Mouse (Mus musculus) heart, embryonic 15.5 days (tissue): ENCODE data around the gene Gosr1. TPM values are rescaled to one million over a fixed set of nuclear protein-coding genes. Genes with fewer than 3 reads are reported as not detected.

ENCODE experiments used
- ATAC-seq: fragments of 200-750 bp; cut with Nextera tagmentation; replicated peaks from 2 replicates; pipeline ENCODE4 v1.8.0; 2017; ENCODE audit warnings: low read depth, moderate TSS enrichment; ENCODE audit not compliant: insufficient number of reproducible peaks, insufficient read depth, low FRiP score
- H3K27ac ChIP-seq: fragments of 300-500 bp; sonication (generic); 2 replicates; pipeline ENCODE4 v1.5.1; 2015; ENCODE audit warnings: mild to moderate bottlenecking, inconsistent platforms
- H3K27me3 ChIP-seq: fragments of 300-500 bp; sonication (generic); 2 replicates; pipeline ENCODE4 v1.6.1; 2015; ENCODE audit warnings: inconsistent platforms
- H3K36me3 ChIP-seq: fragments of 300-500 bp; sonication (generic); 2 replicates; pipeline ENCODE4 v1.6.1; 2015; ENCODE audit warnings: mild to moderate bottlenecking, inconsistent platforms
- H3K4me1 ChIP-seq: fragments of 300-500 bp; sonication (generic); replicated peaks from 2 replicates; pipeline ENCODE4 v1.6.1; 2015; ENCODE audit warnings: inconsistent platforms
- H3K4me2 ChIP-seq: fragments of 300-500 bp; sonication (generic); 2 replicates; pipeline ENCODE4 v1.6.1; 2015; ENCODE audit warnings: inconsistent platforms, mild to moderate bottlenecking, moderate library complexity
- H3K4me3 ChIP-seq: fragments of 300-500 bp; sonication (generic); 2 replicates; pipeline ENCODE4 v1.5.1; 2015; ENCODE audit warnings: mild to moderate bottlenecking, inconsistent platforms
- H3K9ac ChIP-seq: fragments of 300-500 bp; sonication (generic); 2 replicates; pipeline ENCODE4 v1.6.1; 2015; ENCODE audit warnings: mild to moderate bottlenecking, inconsistent platforms
- H3K9me3 ChIP-seq: fragments of 300-500 bp; sonication (generic); replicated peaks from 2 replicates; pipeline ENCODE4 v1.6.1; 2016; ENCODE audit warnings: inconsistent platforms
- WGBS: fragments of 180-500 bp; shearing (Covaris S2); methylation state at CpG from one replicate; pipeline ENCODE4 v1.1.7; 2015; ENCODE audit warnings: mixed read lengths; 5-methylcytosine and 5-hydroxymethylcytosine counted together
- polyA plus RNA-seq: library from polyadenylated mRNA; unstranded; fragments of >200 nt; fragmentation: Nextera tagmentation; extraction: Ambion mirVana; gene quantifications from 2 replicates; pipeline ENCODE4 v1.2.1, GENCODE M21; 2015

The Gosr1 gene
- polyA plus RNA-seq, 1 experiment from 2014 or later = 14.9 TPM

DNA sequence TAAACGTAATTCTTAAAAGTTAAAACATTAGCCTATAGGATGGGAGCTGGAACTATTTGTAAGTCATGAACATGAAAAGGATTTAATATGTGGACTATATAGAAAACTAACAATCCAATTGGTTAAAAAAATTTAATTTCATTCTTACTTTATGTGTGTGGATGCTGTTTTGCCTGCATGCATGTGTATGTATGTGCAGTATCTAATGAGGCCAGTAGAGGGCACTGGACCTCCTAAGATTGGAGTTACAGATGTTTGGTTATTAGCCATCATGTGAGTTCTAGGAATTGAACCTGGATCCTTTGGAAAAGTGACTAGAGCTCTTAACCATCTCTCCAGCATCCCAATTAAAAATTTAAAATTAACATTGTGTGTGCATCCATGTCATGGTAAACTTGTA, 25.9 kb upstream of the Gosr1 start:
- no peaks in the 10 kb centered on the region for H3K27me3 ChIP-seq
- no peak overlapping the region for H3K4me2 ChIP-seq
- ATAC-seq = no peak
- 97% methylated on average over 1 of the region's 1 CpGs for WGBS
- H3K4me3 ChIP-seq = no peak overlapping the region
- no peak overlapping the region for H3K9ac ChIP-seq
- H3K4me1 ChIP-seq = no peaks in the 10 kb centered on the region
- H3K27ac ChIP-seq = no peak overlapping the region
- peaks cover 61% of the 10 kb centered on the region for H3K36me3 ChIP-seq
- no peaks in the 10 kb centered on the region for H3K9me3 ChIP-seq

DNA sequence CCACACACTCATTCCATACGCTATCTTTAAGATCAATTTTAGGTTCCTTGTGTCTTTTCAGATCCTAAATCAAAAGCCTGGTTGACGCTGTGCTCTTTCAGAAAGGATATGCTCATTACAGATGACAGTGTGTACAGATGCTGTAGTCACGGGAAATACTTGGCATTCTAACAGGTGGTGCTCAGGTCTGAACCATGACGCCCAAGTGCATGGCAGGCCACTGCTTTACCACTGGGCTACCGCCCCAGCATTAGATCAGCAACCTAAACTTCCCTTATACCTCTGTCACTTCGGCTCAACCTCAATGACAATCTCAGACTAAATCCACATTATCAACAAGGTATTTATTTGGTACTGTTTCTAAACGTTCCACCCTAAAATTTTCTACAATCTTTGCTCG, 12.2 kb upstream of the Gosr1 start:
- WGBS = 80% methylated on average over 8 of the region's 8 CpGs
- Histone ChIP-seq H3K4me2 (no peak overlapping the region), H3K4me1 (peaks cover 13% of the 10 kb centered on the region), H3K27me3 (no peaks in the 10 kb centered on the region), H3K36me3 (peaks cover 6% of the 10 kb centered on the region; the same call in 1 of the 2 replicates), H3K27ac (no peak overlapping the region), H3K9ac (no peak overlapping the region), H3K4me3 (no peak overlapping the region), H3K9me3 (no peaks in the 10 kb centered on the region)
- ATAC-seq = no peak

DNA sequence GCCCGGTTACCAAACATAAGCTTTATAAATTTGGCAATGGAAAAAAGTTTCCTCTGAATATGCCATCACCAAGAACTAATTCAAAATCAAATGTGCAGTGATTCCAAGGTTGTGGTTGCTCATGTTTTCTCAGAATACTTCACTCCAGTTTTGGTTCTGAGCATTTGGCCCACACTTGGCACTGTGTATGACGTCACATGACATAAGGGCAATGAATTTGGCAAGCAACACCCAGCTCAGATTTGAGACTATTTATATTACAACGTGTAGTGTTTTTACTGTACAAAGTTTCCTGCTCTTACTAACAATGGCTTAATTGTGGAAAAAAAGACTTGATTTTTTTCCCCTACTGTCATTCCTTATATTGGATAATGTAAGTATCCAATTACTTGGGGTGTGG, 10.4 kb upstream of the Gosr1 start:
- no peak for ATAC-seq
- WGBS = 31% methylated on average over 3 of the region's 3 CpGs
- H3K36me3 ChIP-seq = no peaks in the 10 kb centered on the region
- no peaks in the 10 kb centered on the region for H3K9me3 ChIP-seq
- no peak overlapping the region for H3K4me2 ChIP-seq
- H3K27me3 ChIP-seq = no peaks in the 10 kb centered on the region
- H3K4me3 ChIP-seq = no peak overlapping the region
- peaks cover 13% of the 10 kb centered on the region for H3K4me1 ChIP-seq
- no peak overlapping the region for H3K9ac ChIP-seq
- H3K27ac ChIP-seq = no peak overlapping the region

DNA sequence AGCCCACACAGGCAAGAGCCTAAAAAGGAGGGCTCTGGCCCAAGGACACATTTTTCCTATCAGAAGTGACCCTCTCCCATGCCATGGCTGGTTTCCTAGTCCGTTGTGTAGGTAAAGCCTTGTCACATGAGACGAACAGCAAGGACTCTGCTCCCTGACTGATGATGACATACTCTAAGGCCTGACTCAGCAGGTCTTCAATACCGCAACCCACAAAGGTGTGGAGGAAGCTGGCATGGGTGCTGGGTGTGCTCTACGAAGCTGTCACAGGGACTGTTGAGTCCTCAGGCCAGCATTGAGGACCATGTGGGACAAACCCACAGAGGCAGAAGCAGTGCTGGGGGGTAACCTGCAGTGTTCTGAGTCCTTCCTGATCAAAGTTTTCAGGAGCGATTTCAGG, 7.2 kb upstream of the Gosr1 start:
- no peak overlapping the region for H3K4me2 ChIP-seq
- ATAC-seq = no peak
- H3K4me3 ChIP-seq = no peak overlapping the region
- no peaks in the 10 kb centered on the region for H3K9me3 ChIP-seq
- H3K36me3 ChIP-seq = no peaks in the 10 kb centered on the region
- no peak overlapping the region for H3K9ac ChIP-seq
- peaks cover 4% of the 10 kb centered on the region; the same call in 1 of the 2 replicates for H3K27me3 ChIP-seq
- peaks cover 13% of the 10 kb centered on the region for H3K4me1 ChIP-seq
- no peak overlapping the region for H3K27ac ChIP-seq
- 81% methylated on average over 5 of the region's 5 CpGs for WGBS

GRCm38 (mm10) chr11:76763741-76764122, 353 bp upstream of the Gosr1 start:
- Histone ChIP-seq H3K4me2 (peak overlapping the region; percentile 23), H3K36me3 (peaks cover 24% of the 10 kb centered on the region), H3K9ac (peak overlapping the region; percentile 89; the same call in 1 of the 2 replicates), H3K4me1 (peaks cover 3% of the 10 kb centered on the region; the same call in 1 of the 2 replicates), H3K27me3 (peaks cover 4% of the 10 kb centered on the region; the same call in 1 of the 2 replicates), H3K9me3 (no peaks in the 10 kb centered on the region), H3K27ac (no peak overlapping the region), H3K4me3 (peak overlapping the region; percentile 97)
- ATAC-seq = 0 out of 2 replicates have a peak, but pooled peaks have one; percentile 4
- 9% methylated on average over 4 of the region's 4 CpGs for WGBS

DNA sequence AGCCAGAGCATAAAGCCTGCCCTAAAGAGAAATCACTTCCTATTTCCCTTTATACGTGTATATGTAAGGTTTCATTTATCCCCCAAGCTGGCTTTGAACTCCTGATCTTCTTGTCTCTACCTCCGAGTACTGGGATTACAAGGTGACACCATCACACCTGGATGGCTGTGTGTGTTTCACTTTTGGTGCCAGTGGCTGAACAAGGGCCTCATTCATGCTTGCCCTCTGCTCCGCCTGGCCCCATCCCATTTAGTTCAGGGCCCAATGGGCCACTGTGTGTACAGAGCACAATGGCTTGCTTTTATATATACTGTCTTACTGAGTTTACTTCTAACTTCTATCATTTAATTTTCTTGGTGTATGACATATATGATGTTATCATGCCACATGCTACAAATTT, 11.1 kb downstream of the Gosr1 start:
- H3K27ac ChIP-seq = no peak overlapping the region
- H3K4me3 ChIP-seq = no peak overlapping the region
- H3K4me1 ChIP-seq = no peaks in the 10 kb centered on the region
- ATAC-seq = no peak
- H3K4me2 ChIP-seq = no peak overlapping the region
- no peaks in the 10 kb centered on the region for H3K27me3 ChIP-seq
- no peaks in the 10 kb centered on the region for H3K9me3 ChIP-seq
- 91% methylated on average over 3 of the region's 3 CpGs for WGBS
- H3K36me3 ChIP-seq = peaks cover 64% of the 10 kb centered on the region
- H3K9ac ChIP-seq = no peak overlapping the region

GRCm38 (mm10) chr11:76748819-76749218, 14.6 kb downstream of the Gosr1 start:
- H3K36me3 ChIP-seq = peaks cover 69% of the 10 kb centered on the region
- H3K27ac ChIP-seq = no peak overlapping the region
- no peak for ATAC-seq
- no peak overlapping the region for H3K4me3 ChIP-seq
- no peak overlapping the region for H3K4me2 ChIP-seq
- no peaks in the 10 kb centered on the region for H3K4me1 ChIP-seq
- H3K9me3 ChIP-seq = no peaks in the 10 kb centered on the region
- 88% methylated on average over 9 of the region's 9 CpGs for WGBS
- H3K27me3 ChIP-seq = no peaks in the 10 kb centered on the region
- H3K9ac ChIP-seq = no peak overlapping the region

DNA sequence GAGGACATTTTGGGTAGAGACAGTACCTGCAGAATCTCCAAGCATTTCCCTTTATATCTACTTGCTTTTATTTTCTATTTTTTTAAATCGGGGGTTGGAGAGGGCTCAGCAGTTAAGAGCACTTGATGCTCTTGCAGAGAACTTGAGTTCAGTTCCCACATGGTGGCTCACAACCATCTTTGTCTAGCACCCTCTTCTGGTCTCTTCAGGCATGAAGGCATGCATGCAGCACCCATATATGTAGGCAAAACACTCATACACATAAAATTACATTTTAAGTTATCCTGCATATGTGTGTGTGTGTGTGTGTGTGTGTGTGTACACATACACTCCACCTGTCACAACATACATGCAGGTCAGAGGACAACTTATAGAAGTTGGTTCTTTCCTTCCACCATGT, 17.5 kb downstream of the Gosr1 start:
- H3K9ac ChIP-seq = no peak overlapping the region
- no peak for ATAC-seq
- H3K27me3 ChIP-seq = no peaks in the 10 kb centered on the region
- peaks cover 59% of the 10 kb centered on the region for H3K36me3 ChIP-seq
- 94% methylated on average over 1 of the region's 1 CpGs for WGBS
- H3K4me2 ChIP-seq = no peak overlapping the region
- no peaks in the 10 kb centered on the region for H3K4me1 ChIP-seq
- H3K9me3 ChIP-seq = no peaks in the 10 kb centered on the region
- no peak overlapping the region for H3K27ac ChIP-seq
- H3K4me3 ChIP-seq = no peak overlapping the region

GRCm38 (mm10) chr11:76744550-76744949, 18.8 kb downstream of the Gosr1 start:
- H3K4me2 ChIP-seq = no peak overlapping the region
- no peak overlapping the region for H3K4me3 ChIP-seq
- peaks cover 49% of the 10 kb centered on the region for H3K36me3 ChIP-seq
- WGBS = 55% methylated on average over 7 of the region's 7 CpGs
- no peak overlapping the region for H3K9ac ChIP-seq
- no peaks in the 10 kb centered on the region for H3K9me3 ChIP-seq
- no peak; the same call in 1 of the 2 replicates for ATAC-seq
- no peaks in the 10 kb centered on the region for H3K27me3 ChIP-seq
- H3K27ac ChIP-seq = no peak overlapping the region
- no peaks in the 10 kb centered on the region for H3K4me1 ChIP-seq

DNA sequence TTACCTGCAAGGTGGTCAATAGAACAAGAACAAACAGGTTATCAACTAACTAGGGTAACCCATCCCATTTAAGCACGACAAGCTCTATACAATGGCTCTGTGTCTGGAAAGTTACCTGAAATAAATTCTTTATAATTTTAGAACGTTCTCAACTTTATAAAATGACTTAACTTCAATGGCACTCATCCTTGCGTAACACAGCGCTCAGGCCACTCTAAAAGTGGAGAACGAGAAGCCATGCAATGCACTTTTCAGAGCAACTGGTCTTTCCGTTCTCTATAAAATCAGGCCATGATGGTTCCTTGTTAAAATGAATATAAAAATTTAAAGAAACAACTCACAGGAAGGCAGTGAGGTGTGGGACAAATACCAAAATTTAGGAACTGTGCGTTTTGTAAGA, 20.9 kb downstream of the Gosr1 start:
- no peak overlapping the region for H3K4me3 ChIP-seq
- H3K36me3 ChIP-seq = peaks cover 33% of the 10 kb centered on the region
- no peak overlapping the region for H3K27ac ChIP-seq
- no peak overlapping the region for H3K9ac ChIP-seq
- WGBS = 94% methylated on average over 7 of the region's 7 CpGs
- no peak overlapping the region for H3K4me2 ChIP-seq
- no peak for ATAC-seq
- H3K9me3 ChIP-seq = no peaks in the 10 kb centered on the region
- H3K4me1 ChIP-seq = no peaks in the 10 kb centered on the region
- no peaks in the 10 kb centered on the region for H3K27me3 ChIP-seq

DNA sequence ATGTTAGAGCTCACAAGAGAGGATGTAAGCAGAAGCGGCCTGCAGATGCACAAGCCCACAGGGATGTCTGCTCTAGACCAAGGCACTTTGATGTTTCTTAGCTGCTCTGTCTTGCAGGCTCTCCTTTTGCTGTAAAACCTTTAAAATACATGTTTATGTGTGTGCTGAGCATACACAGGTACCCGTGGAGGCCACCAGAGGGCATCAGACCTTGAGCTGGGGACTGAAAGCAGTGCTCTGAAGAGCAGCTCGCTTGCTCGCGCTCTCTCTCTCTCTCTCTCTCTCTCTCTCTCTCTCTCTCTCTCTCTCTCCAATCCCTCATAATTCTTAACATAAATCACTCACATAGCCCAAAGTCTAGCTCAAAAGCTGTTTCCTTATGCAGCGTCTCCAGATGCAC, 24.3 kb downstream of the Gosr1 start:
- ATAC-seq = no peak
- no peak overlapping the region for H3K4me3 ChIP-seq
- no peaks in the 10 kb centered on the region for H3K9me3 ChIP-seq
- 0 out of 2 replicates have a peak, but pooled peaks cover 2% of the 10 kb centered on the region for H3K4me1 ChIP-seq
- H3K27me3 ChIP-seq = no peaks in the 10 kb centered on the region
- no peak overlapping the region for H3K9ac ChIP-seq
- H3K27ac ChIP-seq = no peak overlapping the region
- H3K36me3 ChIP-seq = peaks cover 30% of the 10 kb centered on the region
- no peak overlapping the region for H3K4me2 ChIP-seq
- WGBS = 75% methylated on average over 6 of the region's 6 CpGs

GRCm38 (mm10) chr11:76735753-76736324, 27.5 kb downstream of the Gosr1 start:
- H3K4me3 ChIP-seq = no peak overlapping the region
- no peak overlapping the region for H3K9ac ChIP-seq
- no peaks in the 10 kb centered on the region for H3K27me3 ChIP-seq
- no peaks in the 10 kb centered on the region for H3K9me3 ChIP-seq
- peak overlapping the region; percentile 42; the same call in 1 of the 2 replicates for H3K27ac ChIP-seq
- WGBS = 59% methylated on average over 4 of the region's 4 CpGs
- H3K4me2 ChIP-seq = no peak overlapping the region
- peaks cover 43% of the 10 kb centered on the region for H3K36me3 ChIP-seq
- no peak for ATAC-seq
- 0 out of 2 replicates have a peak, but pooled peaks cover 2% of the 10 kb centered on the region for H3K4me1 ChIP-seq
